Mouse (Mus musculus) gastrocnemius, adult 18-20 months (tissue): ENCODE data around the gene Ccdc63. TPM values are rescaled to one million over a fixed set of nuclear protein-coding genes. Genes with fewer than 3 reads are reported as not detected.
A peak's percentile ranks its signal among the peaks of the same experiment; 100 is the strongest.

Experiments used
- DNase-seq: peaks from one replicate; pipeline ENCODE4 v3.0.0; 2021; ENCODE audit warnings: low spot score
- total RNA-seq, 2 experiments: library from RNA; stranded (reverse); gene quantifications; 2 replicates each; pipeline ENCODE4 v1.2.3; 2021

Ccdc63 gene
- total RNA-seq, 2 experiments from 2014 or later = not detected

DNA sequence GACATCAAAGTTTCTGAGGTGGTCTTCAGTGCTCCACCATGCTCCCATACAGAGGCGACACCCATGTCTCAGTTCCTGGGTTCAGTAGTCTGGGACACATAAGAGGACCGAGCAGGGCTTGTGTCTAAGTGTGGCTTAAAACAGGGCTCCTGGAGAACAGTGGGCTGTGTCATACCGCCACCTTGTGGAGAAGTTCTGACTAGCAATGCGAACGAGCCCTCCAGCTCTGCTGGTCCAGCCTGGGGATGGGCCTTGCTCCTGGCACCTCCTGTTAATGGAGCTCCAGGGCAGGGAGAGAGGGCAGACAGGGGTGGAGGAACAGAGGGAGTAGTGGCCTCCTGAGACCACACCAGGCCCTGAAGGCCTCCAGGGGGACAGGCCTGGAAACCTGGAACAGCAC, 51.7 kb downstream of the Ccdc63 start:
- DNase-seq = peak; percentile 91

DNA sequence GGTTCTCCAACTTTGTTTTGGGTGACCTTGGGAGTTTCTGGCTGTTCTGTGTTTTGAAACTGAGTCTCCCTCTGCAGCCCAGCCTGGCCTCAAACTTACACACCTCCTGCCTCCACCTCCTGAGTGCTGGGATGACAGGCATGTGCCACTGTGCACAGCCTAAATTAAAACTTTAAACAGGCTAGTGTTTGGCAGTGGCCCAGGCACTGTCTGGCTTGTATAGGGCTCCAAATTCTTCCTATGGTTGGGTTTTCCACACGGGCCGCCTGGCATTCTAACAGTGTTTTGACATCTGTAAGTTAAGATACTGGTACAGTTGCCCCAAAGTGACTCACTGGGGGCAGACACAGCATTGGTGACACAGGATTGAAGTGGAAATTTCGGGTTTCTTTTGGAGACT, 54.5 kb downstream of the Ccdc63 start:
- DNase-seq = no peak

DNA sequence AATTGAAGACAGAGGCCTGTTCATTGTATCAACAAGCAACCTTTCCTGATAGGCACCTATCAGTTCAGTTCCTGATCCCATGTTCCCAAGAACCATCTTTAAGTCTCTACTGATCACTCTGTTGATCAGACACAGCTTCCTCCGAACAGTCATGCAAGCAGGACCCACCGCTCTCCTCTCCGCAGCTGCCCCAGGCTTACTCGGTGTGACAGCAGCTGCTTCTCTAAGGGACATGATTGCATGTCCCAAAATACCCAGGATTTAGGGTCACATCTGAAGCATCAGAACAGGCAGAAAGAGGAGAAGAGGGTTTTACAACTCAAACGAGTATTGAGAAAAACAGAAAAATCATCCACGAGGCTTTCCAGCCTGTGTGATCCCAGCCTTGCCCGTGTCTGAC, 55.3 kb downstream of the Ccdc63 start:
- no peak for DNase-seq

DNA sequence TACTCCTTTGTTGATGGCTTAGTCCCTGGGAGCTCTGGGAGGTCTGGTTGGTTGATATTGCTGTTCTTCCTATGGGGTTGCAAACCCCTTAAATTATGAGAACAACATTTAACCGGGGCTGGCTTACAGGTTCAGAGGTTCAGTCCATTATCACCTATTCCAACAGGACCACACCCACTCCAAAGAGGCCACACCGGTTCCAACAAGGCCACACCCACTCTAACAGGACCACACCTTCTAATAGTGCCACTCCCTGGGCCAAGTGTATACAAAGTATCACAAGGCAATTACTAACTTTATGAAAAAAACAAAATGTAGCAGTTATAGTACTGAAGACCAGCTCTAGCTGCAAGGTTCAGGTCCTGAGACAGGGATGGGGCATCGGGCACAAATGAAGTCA, 56.2 kb downstream of the Ccdc63 start:
- no peak for DNase-seq

DNA sequence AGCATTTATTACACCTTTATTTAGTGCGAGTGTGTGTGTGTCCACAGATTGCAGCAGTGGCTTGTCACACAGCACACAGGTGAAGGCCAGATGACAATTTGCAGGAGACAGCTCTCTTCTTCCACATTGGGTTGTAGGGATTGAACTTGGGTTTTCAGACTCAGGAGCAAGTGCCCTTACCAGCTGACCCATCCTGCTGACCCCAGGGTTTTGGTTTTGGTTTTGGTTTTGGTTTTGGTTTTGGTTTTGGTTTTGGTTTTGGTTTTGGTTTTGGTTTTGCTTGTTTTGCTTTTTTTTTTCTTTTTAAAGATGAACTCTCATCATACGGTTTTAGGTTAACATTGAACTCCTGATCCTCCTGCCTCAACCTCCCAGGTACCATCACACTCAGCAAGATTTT, 57.3 kb downstream of the Ccdc63 start:
- DNase-seq = no peak

DNA sequence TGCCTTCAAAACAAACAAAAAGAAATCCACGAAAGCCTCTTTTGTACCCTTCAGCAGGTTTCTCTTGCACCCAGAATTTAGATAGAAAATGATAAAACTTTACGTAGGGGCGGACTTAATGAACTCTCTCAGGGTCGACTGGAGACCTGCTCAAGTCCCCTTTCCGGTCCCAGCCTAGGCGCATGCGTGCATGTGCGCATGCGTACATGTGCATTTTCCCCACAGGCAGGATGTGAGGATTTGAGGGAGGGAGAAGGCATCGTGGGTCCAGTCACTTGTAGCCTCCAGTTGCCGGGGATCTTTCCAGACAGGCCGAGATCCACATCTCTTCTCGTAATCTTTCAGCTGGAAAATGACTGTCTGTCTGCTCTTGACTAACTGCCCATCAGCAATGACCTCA, 59.2 kb downstream of the Ccdc63 start:
- no peak for DNase-seq

DNA sequence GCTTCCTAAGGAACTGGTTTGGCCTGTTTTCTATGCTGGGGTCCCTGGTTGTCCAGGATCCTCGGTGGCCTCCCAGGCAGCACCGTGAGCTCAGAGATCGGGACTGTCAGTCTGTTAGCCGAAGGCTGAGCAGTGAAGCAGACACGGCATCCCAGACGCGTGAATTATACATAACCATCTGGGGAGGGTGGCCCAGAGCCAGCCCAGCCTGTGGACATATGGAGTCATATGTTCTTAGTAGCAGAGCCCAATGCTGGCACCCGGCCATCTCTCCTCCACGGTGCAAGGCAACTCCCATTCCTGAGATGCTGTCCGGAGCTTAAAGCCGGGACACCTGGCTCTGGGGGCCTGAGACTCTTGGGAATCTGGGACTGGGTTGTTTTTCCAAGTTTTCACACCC, 59.7 kb downstream of the Ccdc63 start:
- DNase-seq = no peak

DNA sequence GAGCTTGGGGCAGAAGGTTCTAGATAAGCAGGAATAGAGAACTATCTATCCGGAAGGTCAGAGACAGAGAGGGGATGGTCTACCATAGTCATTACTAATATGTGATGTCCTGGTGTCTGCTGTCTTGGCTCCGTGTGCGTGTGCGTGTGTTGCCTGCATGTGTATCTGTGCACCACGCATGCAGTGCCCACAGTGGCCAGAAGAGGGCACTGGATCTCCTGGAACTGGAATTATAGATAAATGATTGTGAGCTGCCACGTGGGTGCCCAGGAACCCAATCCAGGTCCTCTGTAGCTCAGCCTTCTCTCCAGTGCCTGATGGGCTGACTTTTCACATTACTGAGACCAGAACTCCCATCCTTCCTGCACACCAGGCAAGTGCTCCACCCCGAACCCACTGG, 60.8 kb downstream of the Ccdc63 start:
- DNase-seq = no peak

DNA sequence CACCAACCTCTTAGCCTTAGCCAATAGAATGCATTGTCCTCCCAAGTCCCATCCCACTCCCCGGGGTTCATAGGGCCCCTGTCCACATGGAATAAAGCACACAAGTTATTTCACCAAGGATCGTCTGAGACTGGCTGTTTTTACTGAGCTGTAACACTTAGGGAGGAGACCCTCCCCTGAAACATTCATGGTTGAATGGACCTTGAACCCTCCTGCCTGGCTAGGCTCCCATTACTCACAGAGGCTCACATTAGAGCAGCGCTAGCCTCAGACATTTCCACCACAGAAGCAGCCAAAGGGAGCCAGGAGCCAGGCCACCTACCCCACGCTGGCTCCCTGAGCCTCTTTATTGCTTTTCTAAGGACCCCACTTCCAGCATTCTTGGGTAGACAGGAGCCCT, 63.4 kb downstream of the Ccdc63 start:
- DNase-seq = no peak

DNA sequence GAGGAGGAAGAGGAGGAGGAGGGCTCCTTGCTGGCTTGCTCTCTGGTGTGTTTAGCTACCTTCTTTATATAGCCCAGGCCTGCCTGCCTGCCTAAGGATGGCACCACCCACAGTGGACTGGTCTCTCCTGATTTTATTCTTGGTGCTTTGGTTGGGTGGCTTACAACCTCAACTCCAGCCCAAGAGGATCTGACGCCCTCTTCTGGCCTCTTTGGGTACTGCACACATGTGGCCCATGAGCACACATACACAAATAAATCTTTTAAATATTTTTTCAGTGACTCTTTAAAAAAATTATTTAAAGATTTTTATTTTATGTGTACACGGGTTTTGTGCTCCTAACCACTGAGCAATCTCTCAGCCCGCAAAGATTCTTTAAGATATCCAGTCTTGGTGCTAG, 64.9 kb downstream of the Ccdc63 start:
- DNase-seq = no peak

DNA sequence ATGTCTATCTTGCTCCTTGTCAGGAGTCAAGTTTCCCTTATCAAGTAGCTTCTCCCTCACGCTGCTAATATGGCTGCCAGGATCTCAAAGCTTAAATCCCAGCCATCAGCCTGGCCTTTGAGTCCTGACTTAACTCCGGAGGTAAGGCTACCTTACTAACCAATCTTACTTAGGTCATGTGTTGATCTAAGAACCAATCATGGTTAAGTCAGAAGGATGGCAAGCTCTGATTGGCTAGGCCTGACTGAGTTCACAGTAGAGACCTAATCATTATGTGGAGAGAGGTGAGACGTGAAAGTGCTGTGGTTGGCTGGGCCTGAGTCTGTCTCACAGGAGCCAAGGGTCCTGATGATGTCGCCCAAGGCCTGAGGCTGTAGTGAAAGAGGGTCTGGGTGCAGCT, 68.6 kb downstream of the Ccdc63 start:
- DNase-seq = no peak

DNA sequence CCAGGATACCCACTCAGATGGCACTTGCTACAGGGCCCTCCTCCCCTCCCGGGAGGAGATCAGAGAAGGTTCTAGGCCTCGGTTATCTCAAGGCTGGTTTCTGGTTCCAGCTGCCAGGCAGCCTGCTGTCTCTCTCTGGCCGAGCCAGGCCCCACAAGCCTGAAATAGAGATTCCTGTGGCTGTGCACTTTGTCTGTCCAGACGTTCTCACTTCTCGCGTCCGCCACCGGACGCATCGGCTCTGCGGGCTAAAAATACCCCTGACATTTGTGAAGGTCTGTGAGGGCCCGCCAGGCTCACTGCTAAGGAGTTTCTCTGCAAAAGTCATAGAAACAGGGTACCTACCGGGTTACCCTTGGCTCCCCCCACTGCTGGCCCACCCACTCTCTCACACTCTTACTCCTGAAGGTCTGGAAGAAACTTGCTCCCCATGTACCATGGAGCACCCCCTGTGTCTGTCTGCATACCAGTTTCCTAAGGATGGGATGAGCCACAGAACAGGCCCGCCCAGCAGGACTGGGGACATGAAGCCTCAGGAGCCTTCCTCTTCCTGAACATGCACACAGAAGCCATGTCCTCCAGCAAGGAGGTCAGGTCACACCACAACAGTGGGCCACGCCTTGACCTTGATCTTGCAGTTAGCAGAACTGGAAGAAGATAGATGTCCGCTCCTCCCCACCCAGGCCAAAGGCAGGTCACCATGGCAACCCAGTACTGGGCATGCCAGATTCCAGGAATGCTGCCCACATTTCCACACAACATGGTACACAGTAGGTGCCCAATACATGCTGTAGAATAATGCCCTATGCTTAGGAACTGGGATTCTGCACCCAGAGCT, 69.4 kb downstream of the Ccdc63 start:
- DNase-seq = peak; percentile 72

DNA sequence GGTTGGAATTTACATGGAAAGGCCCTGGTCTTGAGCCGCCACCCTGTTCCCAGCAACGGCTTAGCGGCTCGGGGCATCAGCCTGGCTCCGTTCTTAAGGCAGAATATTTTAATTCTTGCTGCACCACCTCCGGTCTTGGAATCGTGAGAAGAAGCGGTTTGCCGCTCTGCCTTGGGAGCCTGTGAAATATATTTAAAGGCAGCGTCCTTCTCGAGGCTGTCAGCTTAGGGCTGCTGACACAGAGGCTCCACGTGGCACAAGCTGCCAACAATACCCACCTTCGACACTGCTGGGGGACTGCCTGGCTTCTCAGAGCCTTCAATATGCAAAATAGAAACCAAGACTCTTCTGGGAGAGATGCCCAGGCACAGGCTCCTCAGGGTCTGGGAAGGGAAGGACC, 72.1 kb downstream of the Ccdc63 start:
- DNase-seq = no peak

DNA sequence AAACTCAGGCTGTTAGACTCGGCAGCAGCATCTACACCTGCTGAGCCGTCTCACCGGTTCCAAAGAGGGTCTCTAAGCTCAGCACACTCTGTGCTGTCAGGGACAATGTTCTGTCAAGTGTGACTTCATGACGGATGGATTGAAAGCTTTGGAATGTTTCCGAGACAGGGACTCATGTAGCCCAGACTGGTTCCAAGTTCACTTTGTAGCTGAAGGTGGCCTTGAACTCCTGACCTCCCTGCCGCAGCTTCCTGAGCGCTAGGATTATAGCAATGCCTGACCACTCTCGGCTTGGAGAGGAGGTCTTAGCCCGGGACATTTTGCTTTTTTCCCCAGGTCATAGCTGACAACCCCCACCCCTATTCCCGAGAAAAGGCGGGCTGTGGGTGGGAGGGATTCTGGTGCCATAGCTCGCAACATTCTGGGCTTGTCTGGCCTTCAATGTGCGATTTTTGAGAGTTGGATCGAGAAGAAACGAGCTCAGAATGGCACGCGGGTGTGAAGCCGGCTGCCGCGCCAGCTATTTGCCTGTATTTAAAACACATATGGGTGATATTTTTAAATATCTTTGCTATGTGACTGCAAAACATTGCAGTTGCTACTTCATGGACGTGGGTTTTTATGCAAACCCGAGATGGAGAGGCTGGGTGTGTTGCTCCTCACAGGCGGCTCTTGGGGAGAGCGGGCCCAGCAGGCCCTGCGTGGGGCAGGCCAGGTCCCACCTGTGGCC, 77.3 kb downstream of the Ccdc63 start:
- no peak for DNase-seq

DNA sequence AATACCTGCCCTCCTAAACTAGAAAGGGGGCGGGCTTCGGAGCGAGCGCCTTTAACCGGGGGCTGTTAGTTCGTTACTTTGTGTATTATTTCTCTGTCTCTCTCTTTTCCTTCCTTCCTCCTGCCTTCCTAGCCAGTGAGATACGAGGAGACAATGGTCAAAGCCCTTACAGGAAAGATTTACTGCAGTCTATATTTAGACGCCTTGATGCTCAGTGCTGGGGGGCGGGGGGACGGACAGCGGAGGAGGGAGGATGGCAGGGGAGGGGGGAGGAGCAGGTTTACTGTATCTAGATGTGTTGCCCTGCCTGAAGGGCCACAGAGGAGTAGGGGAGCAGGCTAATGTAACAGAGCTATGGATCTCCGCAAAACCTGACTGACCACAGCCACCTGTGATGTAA, 78.1 kb downstream of the Ccdc63 start:
- no peak for DNase-seq

DNA sequence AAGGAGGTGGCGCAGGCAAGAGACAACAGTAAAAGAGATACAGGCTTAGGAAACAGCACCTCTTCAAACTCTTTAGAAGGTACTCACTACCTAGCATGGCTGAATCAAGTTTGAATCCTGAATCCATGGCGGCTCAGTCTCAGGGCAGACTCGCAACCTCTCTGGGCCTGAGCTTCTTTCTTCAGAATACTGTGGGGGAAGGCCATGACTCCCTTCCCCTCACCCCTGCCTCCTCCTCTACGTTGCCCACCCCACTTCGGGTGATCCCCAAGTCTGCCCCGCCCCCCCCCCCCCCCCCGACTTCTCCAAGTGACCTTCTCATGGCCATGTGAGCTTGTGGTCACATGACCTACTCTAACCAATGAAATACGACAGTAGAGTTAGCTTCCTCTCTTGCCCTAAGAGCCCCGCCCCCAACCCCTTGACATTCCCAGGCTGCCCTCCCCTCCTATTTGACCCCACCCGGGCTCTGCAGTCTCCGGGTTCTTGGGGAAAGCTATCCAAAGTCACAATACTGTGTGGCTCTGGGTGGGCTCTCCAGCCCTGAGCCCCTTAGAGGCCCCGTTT, 79.8 kb downstream of the Ccdc63 start:
- no peak for DNase-seq

DNA sequence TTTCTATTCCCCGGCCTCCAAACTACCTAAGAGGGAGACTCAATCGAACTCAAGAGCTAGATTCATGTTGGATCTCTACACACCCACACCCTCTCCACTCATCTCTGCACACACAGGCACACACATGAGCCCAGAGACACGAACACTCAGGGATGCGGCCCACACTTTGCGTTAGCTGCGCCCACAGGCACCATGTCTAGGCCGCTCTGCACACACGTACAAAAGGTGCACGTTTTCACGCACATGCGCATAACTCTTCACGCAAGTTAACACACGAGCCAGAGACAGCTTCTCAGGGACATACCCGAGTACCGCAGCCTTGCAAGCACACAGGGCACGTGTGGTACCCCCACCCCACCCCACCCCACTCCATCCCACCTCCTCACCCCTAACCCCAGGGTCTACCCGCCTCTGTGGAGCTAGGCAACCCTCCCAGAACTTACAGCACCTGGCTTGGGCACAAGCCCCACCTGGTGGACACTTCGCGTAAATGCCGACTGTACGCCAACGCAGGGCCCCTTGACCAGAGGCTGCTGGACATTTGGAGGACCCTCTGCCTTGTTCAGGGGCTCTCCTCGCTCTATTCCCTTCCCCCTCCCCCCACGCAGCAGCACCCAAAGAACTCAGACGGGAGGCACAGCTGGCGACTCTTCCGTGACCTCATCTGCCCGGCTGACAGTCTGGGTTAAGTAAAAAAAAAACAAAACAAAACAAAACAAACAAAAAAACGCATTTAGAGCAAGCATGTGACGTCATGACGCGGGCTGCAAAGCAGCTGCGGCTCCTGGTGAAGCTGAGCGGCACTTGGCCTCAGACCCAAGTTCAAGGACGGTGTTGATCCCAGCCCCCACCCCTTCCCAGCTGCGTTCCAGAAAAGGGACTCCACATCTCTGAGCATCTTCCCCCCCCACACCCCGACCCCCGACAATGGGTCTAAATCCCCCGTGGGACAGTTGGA, 81.3 kb downstream of the Ccdc63 start:
- DNase-seq = peak; percentile 68
